Mouse (Mus musculus) small intestine, adult 2 months (tissue): ENCODE results near the gene Actr3b.

Experiments used
- CTCF ChIP-seq: fragments of 200-500 bp; IDR thresholded peaks from 2 replicates; pipeline ENCODE4 v1.5.1; 2012; ENCODE audit warnings: low read depth, mild to moderate bottlenecking, control low read depth, inconsistent platforms, low read length, moderate library complexity, mixed read lengths; ENCODE audit not compliant: insufficient replicate concordance, insufficient read length; ENCODE audit errors: extremely low read depth
- POLR2A ChIP-seq: fragments of 200-500 bp; IDR thresholded peaks from 2 replicates; pipeline ENCODE4 v1.6.1; 2012; ENCODE audit warnings: low read depth, mild to moderate bottlenecking, control low read depth, inconsistent platforms, low read length, moderate library complexity

- TF ChIP-seq CTCF (peak; percentile 50; the same call in 1 of the 2 replicates), POLR2A (no peak)
These were observed 79.6 kb downstream of the Actr3b start for GRCm38 (mm10) chr5:25839400-25839799.
